Mouse (Mus musculus) forelimb bud, embryonic 11.5 days (tissue): ENCODE measurements around the gene Notch4.

Experiments
- DNase-seq: peaks from one replicate; pipeline ENCODE4 v3.0.0-alpha.2; 2012; ENCODE audit warnings: low read depth, low spot score

Notch4 gene

GRCm38 (mm10) chr17:34593752-34594525, 29.9 kb downstream of the Notch4 start:
- DNase-seq: no peak

- no peak for DNase-seq
Observed at GRCm38 (mm10) chr17:34596098-34596497, 32.0 kb downstream of the Notch4 start.

GRCm38 (mm10) chr17:34597566-34598095, 33.6 kb downstream of the Notch4 start, which contains the start of gene Ager:
Gene Ager (plus strand): TSS chr17:34597862.
- no peak for DNase-seq

GRCm38 (mm10) chr17:34599891-34600290, 35.8 kb downstream of the Notch4 start:
- DNase-seq: no peak

GRCm38 (mm10) chr17:34601796-34602195, 37.7 kb downstream of the Notch4 start:
- no peak for DNase-seq

GRCm38 (mm10) chr17:34603375-34604060, 39.5 kb downstream of the Notch4 start, which contains the start of gene Rnf5:
Gene Rnf5 (minus strand): TSS chr17:34603690.
- DNase-seq: peak; percentile 100

- DNase-seq: peak; percentile 99
Observed at GRCm38 (mm10) chr17:34604061-34604508, 40.0 kb downstream of the Notch4 start, which contains the start of gene Agpat1. Gene Agpat1 (plus strand): TSS chr17:34604262.

GRCm38 (mm10) chr17:34604511-34605237, 40.6 kb downstream of the Notch4 start:
- DNase-seq: no peak

GRCm38 (mm10) chr17:34605609-34606008, 41.5 kb downstream of the Notch4 start:
- DNase-seq: peak; percentile 93

GRCm38 (mm10) chr17:34606186-34607039, 42.3 kb downstream of the Notch4 start:
- DNase-seq: no peak

- DNase-seq: no peak
Observed at GRCm38 (mm10) chr17:34607997-34608396, 43.9 kb downstream of the Notch4 start.

GRCm38 (mm10) chr17:34611050-34611449, 47.0 kb downstream of the Notch4 start:
- no peak for DNase-seq

- no peak for DNase-seq
Observed at GRCm38 (mm10) chr17:34613054-34613645, 49.1 kb downstream of the Notch4 start.

- no peak for DNase-seq
Observed at GRCm38 (mm10) chr17:34613830-34614229, 49.8 kb downstream of the Notch4 start.

- no peak for DNase-seq
Observed at GRCm38 (mm10) chr17:34615871-34616270, 51.8 kb downstream of the Notch4 start, which contains the start of gene Egfl8. Gene Egfl8 (minus strand): TSS chr17:34615971.

- DNase-seq: peak; percentile 66
Observed at GRCm38 (mm10) chr17:34618999-34619398, 54.9 kb downstream of the Notch4 start.

GRCm38 (mm10) chr17:34621006-34621405, 56.9 kb downstream of the Notch4 start:
- DNase-seq: no peak

GRCm38 (mm10) chr17:34623161-34623560, 59.1 kb downstream of the Notch4 start:
- no peak for DNase-seq

- DNase-seq: no peak
Observed at GRCm38 (mm10) chr17:34624981-34625380, 60.9 kb downstream of the Notch4 start.

- no peak for DNase-seq
Observed at GRCm38 (mm10) chr17:34626062-34626772, 62.1 kb downstream of the Notch4 start.
